Mouse (Mus musculus): ENCODE measurements around the gene Mios.

Gene Mios

DNA sequence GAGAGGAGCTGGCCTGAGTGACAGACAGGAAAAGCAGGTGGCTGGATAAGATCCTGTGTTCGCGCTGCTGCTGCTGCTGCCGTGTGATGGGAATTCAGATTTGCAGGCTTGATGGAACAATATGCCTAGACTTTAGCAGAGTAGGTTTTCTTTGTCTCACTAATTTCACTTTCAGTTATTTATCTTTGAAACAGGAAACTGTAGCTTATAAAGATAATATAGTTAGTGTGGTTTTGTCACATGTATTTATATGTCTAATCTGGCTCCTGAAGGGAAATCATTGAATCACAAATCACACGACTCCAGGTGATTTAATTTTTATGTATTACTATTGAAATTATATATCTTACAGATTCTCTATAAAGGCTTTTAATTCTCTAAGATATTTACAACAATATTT is 74.2 kb downstream of the Mios start:
- DNase-seq: no peak

DNA sequence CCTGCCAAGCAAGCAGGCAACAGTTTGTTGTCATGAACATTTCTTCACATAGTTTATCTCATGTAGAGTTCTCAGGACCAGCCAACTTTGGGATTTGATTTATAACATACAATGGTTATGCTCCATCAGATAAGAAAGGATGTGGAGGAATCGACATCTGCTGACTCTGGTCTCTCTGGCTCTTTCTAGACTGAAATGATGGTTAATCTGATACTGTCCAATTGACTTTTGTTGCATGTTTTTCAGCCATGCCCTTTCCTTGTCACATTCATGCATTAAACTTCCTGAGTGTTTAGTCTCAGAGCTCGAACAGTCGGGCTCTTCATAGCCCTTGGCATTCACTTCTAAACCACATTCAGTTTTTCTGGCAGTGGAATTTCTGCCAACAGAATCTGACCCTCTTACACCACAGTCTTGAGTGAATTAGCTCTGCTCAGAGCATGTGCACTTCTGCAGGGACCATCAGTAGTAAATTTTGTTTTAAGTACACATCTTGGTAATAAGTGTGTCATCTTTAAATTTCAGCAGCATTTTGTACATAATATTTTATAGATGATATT is 76.5 kb downstream of the Mios start:
- DNase-seq: no peak

All from kidney, postnatal 14 days (tissue).